Mouse (Mus musculus) C3H10T1/2 (cell line): ENCODE measurements around the gene Grap2. TPM values are rescaled to one million over a fixed set of nuclear protein-coding genes. Genes with fewer than 3 reads are reported as not detected.

Source experiments
- polyA plus RNA-seq, 2 experiments: library from polyadenylated mRNA; unstranded; fragments of >200 nt; fragmentation: generic; extraction: Trizol; gene quantifications; one replicate each; pipeline ENCODE4 v1.2.1; 2012; ENCODE audit warnings: missing spikeins in 2 of 2

The Grap2 gene
- polyA plus RNA-seq = not detected

GRCm38 (mm10) chr15:80572291-80572690, at the start of gene Grap2:
Grap2 (plus strand) TSS chr15:80572594.

GRCm38 (mm10) chr15:80565106-80565665, 7.2 kb upstream of the Grap2 start, which contains the start of gene Enthd1:
Enthd1 (minus strand) TSS chr15:80565156.

GRCm38 (mm10) chr15:80671295-80672252, 99.2 kb downstream of the Grap2 start, which contains the start of gene Fam83f:
Fam83f (plus strand) TSS chr15:80671847.

Other genes with a start within 250 kb of the Grap2 start
- gene Enthd1, start 7.4 kb upstream of the Grap2 start, polyA plus RNA-seq = under 1 TPM in 1 of 2 experiments, not detected in 1; 0.05 TPM
- not detected for gene Fam83f, start 99.3 kb downstream of the Grap2 start, polyA plus RNA-seq
- 10 to 100 TPM in 1 of 2 experiments, 1 to 10 TPM in 1; 1.6 to 11.2 TPM for gene Tnrc6b, start 138.7 kb downstream of the Grap2 start, polyA plus RNA-seq